Mouse (Mus musculus): Measurements from ENCODE around the gene Ebf3.
A peak's percentile ranks its signal among the peaks of the same experiment; 100 is the strongest.

Gene Ebf3

GRCm38 (mm10) chr7:137312166-137312932 is 1.9 kb downstream of the Ebf3 start:
- DNase-seq (ENCODE audit: low spot score in 2 of 2) = no peak

- DNase-seq (ENCODE audit: low spot score in 2 of 2) = no peak
These were observed 2.7 kb downstream of the Ebf3 start for GRCm38 (mm10) chr7:137311341-137312110.

GRCm38 (mm10) chr7:137310876-137311275 is 3.4 kb downstream of the Ebf3 start:
- DNase-seq (ENCODE audit: low spot score in 2 of 2) = no peak

- peak in 1 of 2 experiments; percentile 65 for DNase-seq (ENCODE audit: low spot score in 2 of 2)
These were observed 4.0 kb downstream of the Ebf3 start for GRCm38 (mm10) chr7:137310091-137310761.

- peak in 1 of 2 experiments; percentile 47 for DNase-seq (ENCODE audit: low spot score in 2 of 2)
These were observed 4.9 kb downstream of the Ebf3 start for GRCm38 (mm10) chr7:137309071-137310066.

- no peak for DNase-seq (ENCODE audit: low spot score in 2 of 2)
These were observed 5.9 kb downstream of the Ebf3 start for GRCm38 (mm10) chr7:137308061-137309060.

GRCm38 (mm10) chr7:137307131-137307530 is 7.1 kb downstream of the Ebf3 start:
- no peak for DNase-seq (ENCODE audit: low spot score in 2 of 2)

- no peak for DNase-seq (ENCODE audit: low spot score in 2 of 2)
These were observed 8.1 kb downstream of the Ebf3 start for GRCm38 (mm10) chr7:137306127-137306526.

GRCm38 (mm10) chr7:137303776-137304171 is 10.5 kb downstream of the Ebf3 start:
- no peak for DNase-seq (ENCODE audit: low spot score in 2 of 2)

- DNase-seq (ENCODE audit: low spot score in 2 of 2) = no peak
These were observed 11.1 kb downstream of the Ebf3 start for GRCm38 (mm10) chr7:137302961-137303775.

- DNase-seq (ENCODE audit: low spot score in 2 of 2) = no peak
These were observed 12.1 kb downstream of the Ebf3 start for GRCm38 (mm10) chr7:137302161-137302560.

GRCm38 (mm10) chr7:137301329-137301751 is 12.9 kb downstream of the Ebf3 start:
- peak; percentile 56 to 65 for DNase-seq (ENCODE audit: low spot score in 2 of 2)

- DNase-seq (ENCODE audit: low spot score in 2 of 2) = no peak
These were observed 13.4 kb downstream of the Ebf3 start for GRCm38 (mm10) chr7:137300826-137301225.

GRCm38 (mm10) chr7:137300169-137300568 is 14.1 kb downstream of the Ebf3 start:
- DNase-seq (ENCODE audit: low spot score in 2 of 2) = peak; percentile 59 to 76

- DNase-seq (ENCODE audit: low spot score in 2 of 2) = no peak
These were observed 16.5 kb downstream of the Ebf3 start for GRCm38 (mm10) chr7:137297594-137298381.

GRCm38 (mm10) chr7:137297131-137297530 is 17.1 kb downstream of the Ebf3 start:
- no peak for DNase-seq (ENCODE audit: low spot score in 2 of 2)

GRCm38 (mm10) chr7:137295612-137296011 is 18.6 kb downstream of the Ebf3 start:
- no peak for DNase-seq (ENCODE audit: low spot score in 2 of 2)

- no peak for DNase-seq (ENCODE audit: low spot score in 2 of 2)
These were observed 19.8 kb downstream of the Ebf3 start for GRCm38 (mm10) chr7:137294446-137294845.
